Mouse (Mus musculus): ENCODE results near the gene Cd55. TPM values are rescaled to one million over a fixed set of nuclear protein-coding genes. Genes with fewer than 3 reads are reported as not detected.
A peak's percentile ranks its signal among the peaks of the same experiment; 100 is the strongest.
"Not testable (repeated sequence)": the region's sequence is repeated elsewhere in the genome, so short reads cannot be mapped to it uniquely, and the experiment has no call there.

Cd55 gene
- polyA plus RNA-seq, 1 experiment from 2014 or later: 12.8 TPM

DNA sequence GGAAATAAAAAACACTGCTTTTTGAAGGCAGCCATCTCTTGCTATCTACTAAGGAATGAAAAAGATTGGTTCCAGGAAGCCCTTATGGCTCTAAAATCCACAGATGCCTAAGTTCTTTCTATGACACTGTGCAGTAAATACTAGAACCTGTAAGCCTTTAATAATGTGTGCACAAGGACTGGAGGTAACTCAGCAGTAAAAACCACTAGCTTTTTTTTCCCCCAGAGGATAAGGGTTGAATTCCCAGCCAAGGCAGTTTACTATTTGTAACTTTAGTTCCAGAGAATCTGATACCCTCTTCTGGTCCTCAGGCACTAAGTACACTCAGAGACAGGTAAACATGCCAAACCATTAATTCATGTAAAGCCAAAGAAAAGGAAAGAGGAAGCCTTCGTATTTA is 19.6 kb downstream of the Cd55 start:
- H3K9ac ChIP-seq (ENCODE audit: low read depth, low read length); H3K36me3 ChIP-seq (ENCODE audit: control insufficient read depth, insufficient read depth, low read length); H3K4me1 ChIP-seq (ENCODE audit: control insufficient read depth, insufficient read depth, low read length); H3K27ac ChIP-seq (ENCODE audit: low read depth, low read length); H3K4me2 ChIP-seq (replicated peaks; ENCODE audit: low read depth, low read length); ATAC-seq (ENCODE audit: low FRiP score, low TSS enrichment); H3K27me3 ChIP-seq (ENCODE audit: control insufficient read depth, insufficient read depth, low read length); H3K9me3 ChIP-seq (ENCODE audit: control insufficient read depth, low read length); H3K4me3 ChIP-seq (ENCODE audit: low read length): not testable (repeated sequence)
- WGBS: 25% methylated on average over 1 of the region's 1 CpGs

DNA sequence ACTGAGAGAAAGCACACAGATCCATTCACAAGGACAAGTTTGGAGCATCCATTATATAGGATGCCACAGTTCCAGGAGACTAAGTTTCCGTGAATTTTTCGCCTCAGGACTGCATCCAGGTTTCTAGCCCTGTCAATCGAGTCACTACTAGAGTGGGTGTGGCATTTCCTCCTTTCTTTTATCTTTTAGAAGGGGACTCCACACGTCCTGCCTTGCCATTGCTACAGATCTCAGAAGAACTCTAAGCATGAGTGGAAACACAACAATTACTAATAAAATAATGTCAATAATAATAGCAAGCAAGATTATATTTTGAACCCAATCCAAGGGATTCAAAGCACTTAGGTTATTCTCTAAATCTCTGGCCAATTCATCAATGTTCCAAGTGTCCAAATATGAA is 31.6 kb downstream of the Cd55 start:
- 0 out of 2 replicates have a peak, but pooled peaks cover 6% of the 10 kb centered on the region for H3K4me1 ChIP-seq (ENCODE audit: control insufficient read depth, insufficient read depth, low read length)
- H3K4me3 ChIP-seq (ENCODE audit: low read length): no peak overlapping the region
- H3K27ac ChIP-seq (ENCODE audit: low read depth, low read length): no peak overlapping the region
- no peaks in the 10 kb centered on the region for H3K9me3 ChIP-seq (ENCODE audit: control insufficient read depth, low read length)
- ATAC-seq (ENCODE audit: low FRiP score, low TSS enrichment): no peak
- no peak overlapping the region for H3K9ac ChIP-seq (ENCODE audit: low read depth, low read length)
- H3K27me3 ChIP-seq (ENCODE audit: control insufficient read depth, insufficient read depth, low read length): no peaks in the 10 kb centered on the region
- no peaks in the 10 kb centered on the region for H3K36me3 ChIP-seq (ENCODE audit: control insufficient read depth, insufficient read depth, low read length)
- no peak overlapping the region for H3K4me2 ChIP-seq (replicated peaks; ENCODE audit: low read depth, low read length)
- WGBS: 77% methylated on average over 4 of the region's 4 CpGs

DNA sequence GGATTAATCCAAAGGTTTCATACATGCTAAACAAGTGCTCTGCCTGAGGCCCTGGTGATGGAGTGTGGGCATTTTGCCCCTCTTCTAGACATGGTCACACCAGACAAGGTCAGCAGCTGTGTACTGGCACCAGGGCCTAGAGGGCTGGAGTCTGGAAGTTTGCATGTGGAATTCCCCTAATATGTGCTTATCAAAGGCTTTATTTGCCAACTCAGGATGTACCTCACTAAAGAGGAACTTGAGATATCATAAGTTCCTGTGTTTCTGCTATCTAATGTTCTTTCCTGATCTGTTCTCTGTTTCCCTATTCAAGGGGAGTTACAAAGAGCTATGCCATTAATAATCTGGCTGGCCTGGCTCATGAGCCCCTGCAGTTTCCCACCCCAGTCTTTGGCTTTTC is 33.9 kb downstream of the Cd55 start:
- not testable (repeated sequence) for H3K4me1 ChIP-seq (ENCODE audit: control insufficient read depth, insufficient read depth, low read length); H3K9me3 ChIP-seq (ENCODE audit: control insufficient read depth, low read length); H3K4me2 ChIP-seq (replicated peaks; ENCODE audit: low read depth, low read length); H3K4me3 ChIP-seq (ENCODE audit: low read length); H3K27ac ChIP-seq (ENCODE audit: low read depth, low read length); H3K9ac ChIP-seq (ENCODE audit: low read depth, low read length); H3K36me3 ChIP-seq (ENCODE audit: control insufficient read depth, insufficient read depth, low read length); ATAC-seq (ENCODE audit: low FRiP score, low TSS enrichment); H3K27me3 ChIP-seq (ENCODE audit: control insufficient read depth, insufficient read depth, low read length)

DNA sequence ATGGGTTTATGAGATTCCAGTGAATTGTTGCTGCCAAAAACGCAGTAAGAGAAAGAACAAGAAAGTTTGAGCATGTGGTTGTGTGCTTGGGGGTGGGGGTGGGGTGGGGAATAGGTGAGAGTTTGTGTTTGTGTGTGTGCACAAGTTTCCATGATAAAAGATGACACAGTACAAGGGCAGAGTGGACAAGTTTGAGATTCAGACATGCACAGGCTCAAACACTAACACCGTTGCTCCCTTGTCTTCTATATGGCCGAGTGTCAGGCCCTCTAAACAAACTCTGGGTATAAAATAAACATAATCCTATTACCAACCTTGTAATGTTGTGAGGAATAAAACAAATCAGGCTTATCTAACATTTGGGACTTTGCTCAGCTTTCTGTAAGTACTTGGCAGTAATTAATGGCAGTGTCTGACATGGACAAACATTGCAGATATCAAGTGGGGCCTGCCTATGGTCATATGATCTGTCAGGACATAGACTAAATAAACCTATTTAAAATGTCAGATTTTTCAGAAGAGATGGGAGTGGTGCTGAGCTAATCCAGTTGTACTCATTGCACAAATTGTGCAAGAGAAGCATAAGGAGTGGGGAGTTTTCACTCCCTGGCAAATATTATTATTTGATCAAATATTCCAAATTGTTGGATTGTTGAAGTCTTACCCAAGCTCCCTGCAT is 35.2 kb downstream of the Cd55 start:
- H3K27ac ChIP-seq (ENCODE audit: low read depth, low read length); H3K9me3 ChIP-seq (ENCODE audit: control insufficient read depth, low read length); H3K27me3 ChIP-seq (ENCODE audit: control insufficient read depth, insufficient read depth, low read length); H3K36me3 ChIP-seq (ENCODE audit: control insufficient read depth, insufficient read depth, low read length); H3K4me1 ChIP-seq (ENCODE audit: control insufficient read depth, insufficient read depth, low read length); H3K9ac ChIP-seq (ENCODE audit: low read depth, low read length); H3K4me2 ChIP-seq (replicated peaks; ENCODE audit: low read depth, low read length); H3K4me3 ChIP-seq (ENCODE audit: low read length): not testable (repeated sequence)
- peak; percentile 75; the same call in 1 of the 2 replicates for ATAC-seq (ENCODE audit: low FRiP score, low TSS enrichment)
- 11% methylated on average over 3 of the region's 3 CpGs for WGBS

DNA sequence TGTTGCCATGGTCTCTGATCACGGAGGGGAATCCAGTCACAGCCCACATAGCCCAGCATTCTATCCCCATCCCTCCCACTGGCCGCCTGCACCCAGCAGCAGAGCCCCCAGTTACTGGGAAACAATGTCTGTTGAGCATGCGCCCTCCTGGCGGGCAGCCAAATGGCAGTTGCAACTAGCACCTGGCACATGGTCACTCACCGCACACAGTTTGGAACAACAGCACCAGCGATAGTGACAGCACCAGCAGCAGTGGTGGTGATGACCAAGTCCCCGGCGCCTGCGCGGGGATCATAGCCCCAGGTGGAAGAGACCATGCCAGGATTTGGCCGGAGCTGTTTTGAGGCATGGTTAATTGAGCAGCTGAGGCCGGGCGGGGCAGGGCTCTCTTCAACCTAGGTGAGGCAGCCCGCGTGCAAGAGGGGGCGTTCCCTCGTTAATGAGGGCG is 39.9 kb downstream of the Cd55 start, which contains the start of gene Cd55b:
Gene Cd55b (minus strand): TSS at position 346 of the 448 bp plus-strand sequence.
- Histone ChIP-seq H3K27ac (ENCODE audit: low read depth, low read length) (no peak within 1 kb of the TSS), H3K27me3 (ENCODE audit: control insufficient read depth, insufficient read depth, low read length) (no peaks in the 10 kb centered on the region), H3K4me2 (replicated peaks; ENCODE audit: low read depth, low read length) (no peak within 1 kb of the TSS), H3K4me3 (ENCODE audit: low read length) (no peak within 1 kb of the TSS), H3K4me1 (ENCODE audit: control insufficient read depth, insufficient read depth, low read length) (0 out of 2 replicates have a peak, but pooled peaks cover 6% of the 10 kb centered on the region), H3K9me3 (ENCODE audit: control insufficient read depth, low read length) (no peaks in the 10 kb centered on the region), H3K9ac (ENCODE audit: low read depth, low read length) (no peak within 1 kb of the TSS), H3K36me3 (ENCODE audit: control insufficient read depth, insufficient read depth, low read length) (no peaks in the 10 kb centered on the region)
- ATAC-seq (ENCODE audit: low FRiP score, low TSS enrichment): 0 out of 2 replicates have a peak, but pooled peaks have one; percentile 29
- 61% methylated on average over 18 of the region's 18 CpGs for WGBS

DNA sequence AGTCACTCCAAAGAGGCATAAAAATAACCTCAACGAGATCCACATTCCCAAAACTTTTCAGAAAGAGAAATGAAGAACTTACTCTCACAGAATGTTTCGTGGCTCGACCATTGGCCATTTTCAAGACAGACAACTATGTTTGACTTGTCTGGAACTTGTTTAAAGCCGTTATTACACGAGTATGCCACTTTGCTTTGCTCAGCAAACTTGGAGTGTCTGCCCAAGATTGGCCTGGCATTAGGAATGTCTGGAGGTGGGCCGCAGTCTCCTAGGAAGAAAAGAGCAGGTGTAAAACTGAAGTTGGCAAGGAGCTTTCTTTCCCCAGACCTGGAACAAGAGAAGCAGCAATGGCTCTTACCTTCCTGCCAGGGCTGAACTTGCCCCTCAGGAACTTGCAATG is 40.5 kb downstream of the Cd55 start:
- H3K27ac ChIP-seq (ENCODE audit: low read depth, low read length); H3K4me2 ChIP-seq (replicated peaks; ENCODE audit: low read depth, low read length); H3K9ac ChIP-seq (ENCODE audit: low read depth, low read length); H3K4me3 ChIP-seq (ENCODE audit: low read length); H3K27me3 ChIP-seq (ENCODE audit: control insufficient read depth, insufficient read depth, low read length); H3K4me1 ChIP-seq (ENCODE audit: control insufficient read depth, insufficient read depth, low read length); H3K36me3 ChIP-seq (ENCODE audit: control insufficient read depth, insufficient read depth, low read length); H3K9me3 ChIP-seq (ENCODE audit: control insufficient read depth, low read length); ATAC-seq (ENCODE audit: low FRiP score, low TSS enrichment): not testable (repeated sequence)
- WGBS: no CpG with 5 or more reads among the region's 6 CpGs

DNA sequence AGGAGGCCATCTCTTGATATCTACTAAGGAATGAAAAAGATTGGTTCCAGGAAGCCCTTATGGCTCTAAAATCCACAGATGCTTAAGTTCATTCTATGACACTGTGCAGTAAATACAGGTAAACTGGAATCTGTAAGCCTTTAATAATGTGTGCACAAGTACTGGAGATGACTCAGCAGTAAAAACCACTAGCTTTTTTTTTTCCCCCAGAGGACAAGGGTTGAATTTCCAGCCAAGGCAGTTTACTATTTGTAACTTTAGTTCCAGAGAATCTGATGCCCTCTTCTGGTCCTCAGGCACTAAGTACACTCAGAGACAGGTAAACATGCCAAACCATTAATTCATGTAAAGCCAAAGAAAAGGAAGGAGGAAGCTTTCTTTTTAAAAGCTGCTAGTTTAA is 65.4 kb downstream of the Cd55 start:
- H3K4me1 ChIP-seq (ENCODE audit: control insufficient read depth, insufficient read depth, low read length); H3K27me3 ChIP-seq (ENCODE audit: control insufficient read depth, insufficient read depth, low read length); H3K4me2 ChIP-seq (replicated peaks; ENCODE audit: low read depth, low read length); H3K4me3 ChIP-seq (ENCODE audit: low read length); H3K36me3 ChIP-seq (ENCODE audit: control insufficient read depth, insufficient read depth, low read length); H3K9ac ChIP-seq (ENCODE audit: low read depth, low read length); H3K9me3 ChIP-seq (ENCODE audit: control insufficient read depth, low read length); H3K27ac ChIP-seq (ENCODE audit: low read depth, low read length); ATAC-seq (ENCODE audit: low FRiP score, low TSS enrichment): not testable (repeated sequence)

Other genes with a start within 250 kb of the Cd55 start
- gene Cd55b, start 39.7 kb downstream of the Cd55 start, polyA plus RNA-seq (2014; fragmentation: Nextera tagmentation; extraction: Ambion mirVana): not detected in 2 replicates
- gene Zp3r, start 166.9 kb upstream of the Cd55 start, polyA plus RNA-seq (2014; fragmentation: Nextera tagmentation; extraction: Ambion mirVana): not detected in 2 replicates
- 0.53 and 1.0 TPM in 2 replicates for gene C4bp, start 198.9 kb upstream of the Cd55 start, polyA plus RNA-seq (2014; fragmentation: Nextera tagmentation; extraction: Ambion mirVana)